Mouse (Mus musculus) kidney, embryonic 16.5 days (tissue): ENCODE data around the gene Ripor2. TPM values are rescaled to one million over a fixed set of nuclear protein-coding genes. Genes with fewer than 3 reads are reported as not detected.

Source experiments
- ATAC-seq: fragments of 200-750 bp; cut with Nextera tagmentation; 2 replicates; pipeline ENCODE4 v1.8.0; 2017; ENCODE audit warnings: moderate TSS enrichment; ENCODE audit not compliant: low FRiP score, low TSS enrichment
- H3K27ac ChIP-seq: fragments of 300-500 bp; sonication (generic); 2 replicates; pipeline ENCODE4 v1.5.1; 2014; ENCODE audit warnings: low read length
- H3K27me3 ChIP-seq: fragments of 300-500 bp; sonication (generic); 2 replicates; pipeline ENCODE4 v1.6.1; 2014; ENCODE audit warnings: low read length, control low read depth, mixed read lengths; ENCODE audit not compliant: insufficient read depth
- H3K36me3 ChIP-seq: fragments of 300-500 bp; sonication (generic); 2 replicates; pipeline ENCODE4 v1.6.1; 2014; ENCODE audit warnings: low read length, control low read depth, mixed read lengths; ENCODE audit not compliant: insufficient read depth
- H3K4me1 ChIP-seq: fragments of 300-500 bp; sonication (generic); 2 replicates; pipeline ENCODE4 v1.6.1; 2014; ENCODE audit warnings: low read length, control low read depth, mixed read lengths; ENCODE audit not compliant: insufficient read depth
- H3K4me2 ChIP-seq: fragments of 300-500 bp; sonication (generic); replicated peaks from 2 replicates; pipeline ENCODE4 v1.6.1; 2014; ENCODE audit warnings: low read depth, low read length
- H3K4me3 ChIP-seq: fragments of 300-500 bp; sonication (generic); 2 replicates; pipeline ENCODE4 v1.5.1; 2014; ENCODE audit warnings: mild to moderate bottlenecking, low read length
- H3K9ac ChIP-seq: fragments of 300-500 bp; sonication (generic); replicated peaks from 2 replicates; pipeline ENCODE4 v1.6.1; 2014; ENCODE audit warnings: low read length
- H3K9me3 ChIP-seq: fragments of 300-500 bp; sonication (generic); 2 replicates; pipeline ENCODE4 v1.6.1; 2016; ENCODE audit warnings: low read length, control low read depth
- WGBS: fragments of 180-500 bp; shearing (Covaris S2); extraction: QIAGEN DNeasy Blood & Tissue Kit; methylation state at CpG from one replicate; pipeline ENCODE4 v1.1.7; 2014; 5-methylcytosine and 5-hydroxymethylcytosine counted together
- polyA plus RNA-seq: library from polyadenylated mRNA; unstranded; fragments of >200 nt; fragmentation: Nextera tagmentation; extraction: Ambion mirVana; gene quantifications from 2 replicates; pipeline ENCODE4 v1.2.1, GENCODE M21; 2015

Ripor2 gene
- 2.1 and 2.7 TPM in 2 replicates for polyA plus RNA-seq

DNA sequence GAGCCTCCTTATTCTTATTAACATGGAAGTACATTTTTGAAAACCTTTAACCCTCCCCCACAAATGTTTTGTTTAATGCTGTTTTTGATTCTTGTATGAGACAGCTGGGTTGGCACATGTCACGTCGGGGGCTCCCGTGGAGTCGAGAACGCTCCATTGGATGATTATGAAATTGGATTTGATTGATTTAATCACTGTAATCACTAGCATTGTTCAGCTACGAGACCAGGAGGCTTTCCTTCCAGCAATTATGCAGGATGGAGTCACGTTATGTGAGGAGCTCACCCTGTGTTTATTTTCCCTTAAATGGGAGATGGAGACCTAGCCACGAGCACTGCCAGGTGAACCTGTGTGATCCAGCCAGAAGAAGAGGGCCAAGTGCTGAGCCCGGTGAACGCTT lies at the start of gene Ripor2:
Gene Ripor2 (plus strand): TSS at position 357 of the 400 bp plus-strand sequence.
- Histone ChIP-seq H3K9me3 (no peaks in the 10 kb centered on the region; the same call in 1 of the 2 replicates), H3K27me3 (no peaks in the 10 kb centered on the region), H3K27ac (no peak within 1 kb of the TSS), H3K36me3 (no peaks in the 10 kb centered on the region), H3K4me3 (no peak within 1 kb of the TSS), H3K4me1 (no peaks in the 10 kb centered on the region), H3K9ac (no peak within 1 kb of the TSS), H3K4me2 (no peak within 1 kb of the TSS)
- WGBS, result 82% methylated on average over 10 of the region's 10 CpGs
- no peak for ATAC-seq

DNA sequence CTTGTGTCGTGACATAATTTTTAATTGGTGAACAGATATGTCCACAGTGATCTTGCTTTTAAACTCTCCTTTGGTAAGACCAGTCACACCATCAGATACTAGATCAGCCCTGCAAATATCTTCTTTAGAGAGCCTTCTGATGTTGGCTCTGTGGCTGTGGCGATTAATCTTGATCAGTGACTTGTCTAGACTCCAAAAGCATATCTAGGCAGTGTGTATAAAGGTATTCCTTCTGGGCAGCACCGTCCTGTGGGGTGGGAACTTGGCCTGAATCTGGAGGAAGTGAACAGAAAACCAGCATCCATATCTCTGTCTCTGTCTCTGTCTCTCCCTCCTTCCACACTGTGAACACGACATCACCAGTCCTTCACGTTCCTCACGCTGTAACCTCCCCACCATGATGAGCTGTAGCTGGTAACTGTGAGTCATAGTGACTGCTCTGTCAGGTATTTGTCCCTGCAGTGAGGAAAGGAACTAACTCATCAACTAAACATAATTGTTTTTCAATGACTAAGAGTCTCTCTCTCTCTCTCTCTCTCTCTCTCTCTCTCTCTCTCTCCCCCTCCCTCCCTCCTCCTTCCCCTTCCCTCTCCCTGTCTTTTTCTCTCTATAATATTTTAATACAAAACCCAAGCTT lies 45.3 kb upstream of the Ripor2 start:
- ATAC-seq, result no peak
- WGBS, result 84% methylated on average over 6 of the region's 6 CpGs
- Histone ChIP-seq H3K4me2 (no peak overlapping the region), H3K9me3 (no peaks in the 10 kb centered on the region), H3K4me1 (no peaks in the 10 kb centered on the region), H3K4me3 (no peak overlapping the region), H3K36me3 (no peaks in the 10 kb centered on the region), H3K9ac (no peak overlapping the region), H3K27me3 (no peaks in the 10 kb centered on the region), H3K27ac (no peak overlapping the region)

DNA sequence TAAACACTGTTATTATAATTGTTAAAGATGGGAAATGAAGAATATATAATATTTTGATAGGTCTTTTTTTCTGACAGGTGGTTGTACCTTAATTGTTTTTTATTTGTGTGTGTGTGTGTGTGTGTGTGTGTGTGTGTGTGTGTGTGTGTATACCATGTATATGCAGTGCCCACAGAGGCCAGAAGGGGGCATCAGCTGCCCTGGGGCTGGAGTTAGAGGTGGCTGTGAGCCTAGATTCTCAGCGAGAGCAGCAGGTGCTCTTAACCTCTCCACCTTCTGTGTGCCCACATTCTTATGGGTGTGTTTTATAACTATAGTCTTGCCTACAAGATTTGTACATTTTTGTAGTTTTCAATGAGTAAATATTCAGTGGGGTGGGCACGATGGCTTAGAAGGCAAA lies 44.0 kb upstream of the Ripor2 start:
- no peak overlapping the region for H3K4me2 ChIP-seq
- H3K27me3 ChIP-seq, result no peaks in the 10 kb centered on the region
- WGBS, result 91% methylated on average over 2 of the region's 2 CpGs
- ATAC-seq, result no peak
- H3K9ac ChIP-seq, result no peak overlapping the region
- no peaks in the 10 kb centered on the region for H3K9me3 ChIP-seq
- H3K36me3 ChIP-seq, result no peaks in the 10 kb centered on the region
- H3K4me1 ChIP-seq, result no peaks in the 10 kb centered on the region
- no peak overlapping the region for H3K27ac ChIP-seq
- H3K4me3 ChIP-seq, result no peak overlapping the region

DNA sequence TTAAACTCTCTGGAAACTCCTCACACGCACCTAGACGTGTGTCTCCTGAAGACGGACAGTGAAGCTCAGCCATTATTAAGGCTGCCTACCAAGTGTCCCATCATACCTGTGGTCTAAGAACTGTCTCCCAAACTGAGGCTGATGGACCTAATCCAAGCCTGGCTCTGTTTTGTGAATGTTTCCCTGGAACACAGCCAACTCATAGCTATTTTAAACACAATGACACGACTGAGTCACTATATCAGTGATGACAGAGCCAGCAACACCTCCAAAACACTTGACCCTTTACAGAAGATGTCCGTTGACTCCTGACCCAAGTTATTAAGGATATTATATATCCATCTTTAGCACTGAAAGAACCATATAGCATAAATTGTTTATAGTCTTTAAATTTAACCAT lies 43.0 kb upstream of the Ripor2 start:
- Histone ChIP-seq H3K9me3 (no peaks in the 10 kb centered on the region), H3K27ac (no peak overlapping the region), H3K4me3 (no peak overlapping the region), H3K4me1 (no peaks in the 10 kb centered on the region), H3K4me2 (no peak overlapping the region), H3K9ac (no peak overlapping the region), H3K27me3 (no peaks in the 10 kb centered on the region), H3K36me3 (no peaks in the 10 kb centered on the region)
- ATAC-seq, result no peak
- WGBS, result 73% methylated on average over 5 of the region's 5 CpGs

DNA sequence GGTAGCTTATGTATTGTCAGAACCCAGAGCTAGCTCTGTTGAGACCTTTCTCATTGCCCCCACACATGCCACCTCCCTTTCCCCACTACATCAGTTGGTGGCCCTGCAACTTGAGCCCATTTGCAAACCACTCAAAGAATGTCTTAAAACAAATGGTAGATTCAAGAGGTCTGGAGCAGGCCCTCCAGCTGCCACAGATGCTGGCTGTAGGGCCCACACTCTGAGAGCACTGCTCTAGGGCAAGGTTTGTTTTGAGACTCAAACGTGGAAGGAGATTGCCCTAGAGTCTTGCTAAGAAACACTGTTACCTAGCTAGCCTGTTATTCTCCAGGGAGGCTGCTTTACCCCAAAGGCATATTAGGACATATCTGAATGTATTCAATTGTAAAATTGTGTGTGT lies 36.3 kb upstream of the Ripor2 start:
- H3K4me3 ChIP-seq, result no peak overlapping the region
- H3K4me2 ChIP-seq, result no peak overlapping the region
- no peaks in the 10 kb centered on the region for H3K27me3 ChIP-seq
- H3K4me1 ChIP-seq, result no peaks in the 10 kb centered on the region
- H3K36me3 ChIP-seq, result no peaks in the 10 kb centered on the region
- no peak for ATAC-seq
- 39% methylated on average over 1 of the region's 1 CpGs for WGBS
- H3K9ac ChIP-seq, result no peak overlapping the region
- no peak overlapping the region for H3K27ac ChIP-seq
- no peaks in the 10 kb centered on the region for H3K9me3 ChIP-seq

DNA sequence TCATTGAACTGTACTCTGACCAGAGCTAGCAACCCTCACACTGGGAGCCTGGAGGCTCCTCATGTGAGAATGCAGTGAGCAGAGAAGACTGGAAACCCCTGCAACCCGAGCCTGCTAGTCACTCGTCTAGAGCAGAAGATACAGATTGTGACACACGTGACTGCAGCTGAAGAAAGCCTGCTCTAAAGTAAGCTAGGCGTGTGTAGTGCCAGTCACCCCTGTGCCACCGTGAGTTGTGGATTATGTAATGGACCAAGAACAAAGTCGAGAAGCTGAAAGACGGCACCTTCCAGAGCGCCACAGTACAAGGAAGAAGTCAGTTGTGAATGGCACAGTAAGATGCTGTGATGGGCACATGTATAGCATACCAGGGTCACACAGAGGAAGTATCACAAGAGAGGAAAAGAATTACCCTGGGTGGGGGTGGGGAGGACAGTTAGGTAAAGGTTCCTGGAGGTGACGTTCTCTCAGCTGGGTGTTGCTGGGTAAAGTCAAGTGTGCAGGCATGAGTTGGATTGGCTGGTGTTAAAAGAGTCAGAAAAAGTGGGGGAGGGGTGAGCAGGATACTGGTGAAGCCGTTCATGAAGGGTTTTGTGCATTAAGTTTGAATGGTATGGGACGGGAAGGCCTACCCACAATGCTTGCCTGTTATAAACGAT lies 35.1 kb upstream of the Ripor2 start:
- ATAC-seq, result no peak
- Histone ChIP-seq H3K4me2 (no peak overlapping the region), H3K9ac (no peak overlapping the region), H3K4me3 (no peak overlapping the region), H3K27me3 (no peaks in the 10 kb centered on the region), H3K36me3 (no peaks in the 10 kb centered on the region), H3K9me3 (no peaks in the 10 kb centered on the region), H3K4me1 (no peaks in the 10 kb centered on the region), H3K27ac (no peak overlapping the region)
- 70% methylated on average over 12 of the region's 12 CpGs for WGBS

DNA sequence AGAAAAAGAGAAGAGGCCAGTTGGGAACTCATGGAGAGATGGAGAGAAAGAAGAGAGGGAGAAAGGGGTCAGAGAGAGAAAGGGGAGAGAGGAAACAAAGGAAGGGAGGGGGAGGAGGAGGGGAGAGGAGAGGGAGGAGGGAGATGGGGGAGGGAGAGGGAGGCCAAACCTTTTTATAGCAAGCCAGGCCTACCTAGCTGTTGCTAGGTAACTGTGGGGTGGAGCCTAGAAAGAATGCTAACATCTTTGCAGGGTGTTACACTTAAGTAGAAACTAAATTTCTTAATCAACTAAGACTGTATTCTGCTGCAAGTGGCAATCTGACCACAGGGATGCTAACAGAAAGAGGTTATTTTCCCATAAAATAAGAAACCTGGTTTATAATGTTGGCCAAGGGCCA lies 33.1 kb upstream of the Ripor2 start:
- no peak overlapping the region for H3K9ac ChIP-seq
- H3K27me3 ChIP-seq, result no peaks in the 10 kb centered on the region
- no peak overlapping the region for H3K27ac ChIP-seq
- no peak for ATAC-seq
- H3K9me3 ChIP-seq, result no peaks in the 10 kb centered on the region
- H3K4me2 ChIP-seq, result no peak overlapping the region
- no peaks in the 10 kb centered on the region for H3K36me3 ChIP-seq
- no peaks in the 10 kb centered on the region for H3K4me1 ChIP-seq
- no peak overlapping the region for H3K4me3 ChIP-seq

DNA sequence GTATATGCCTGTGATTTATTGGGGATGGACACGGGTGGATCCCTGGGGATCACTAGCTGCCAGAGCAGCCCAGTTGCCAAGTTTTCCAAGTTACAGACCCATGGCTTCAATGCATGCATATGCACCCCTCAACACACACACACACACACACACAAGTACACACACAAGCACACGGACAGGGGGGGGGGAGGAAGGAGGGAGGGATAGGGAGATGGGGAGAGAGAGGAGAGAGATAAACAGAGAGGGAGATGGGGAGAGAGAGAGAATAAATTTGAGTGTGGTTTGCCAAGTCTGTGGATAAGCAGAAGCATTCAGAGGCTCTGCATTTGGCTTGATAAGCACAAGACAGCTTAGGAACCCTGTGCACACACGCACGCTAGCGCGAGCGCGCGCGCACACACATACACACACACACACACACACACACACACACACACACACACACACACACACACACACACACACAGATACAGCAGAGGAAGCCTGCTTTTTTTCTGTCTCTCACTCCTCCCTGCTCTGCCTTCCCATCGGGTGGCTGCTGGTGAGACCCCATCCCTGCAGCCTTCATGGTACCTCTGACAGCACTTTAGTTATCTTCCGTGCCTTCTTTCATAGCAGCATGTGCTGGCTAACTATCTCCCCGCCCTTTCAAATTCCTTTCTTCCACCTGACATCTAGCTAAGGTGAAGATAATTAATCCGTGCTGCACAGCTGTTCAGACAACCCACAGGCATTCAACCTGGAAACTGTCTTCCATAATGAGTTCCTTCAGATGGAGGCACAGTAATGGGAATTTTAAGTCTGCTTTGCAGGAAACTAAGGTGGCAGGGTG lies 30.7 kb upstream of the Ripor2 start:
- H3K4me1 ChIP-seq, result no peaks in the 10 kb centered on the region
- no peaks in the 10 kb centered on the region for H3K36me3 ChIP-seq
- WGBS, result 63% methylated on average over 11 of the region's 14 CpGs
- no peak overlapping the region for H3K27ac ChIP-seq
- H3K4me3 ChIP-seq, result no peak overlapping the region
- no peak overlapping the region for H3K4me2 ChIP-seq
- H3K9me3 ChIP-seq, result no peaks in the 10 kb centered on the region
- H3K27me3 ChIP-seq, result no peaks in the 10 kb centered on the region
- H3K9ac ChIP-seq, result no peak overlapping the region
- no peak for ATAC-seq

DNA sequence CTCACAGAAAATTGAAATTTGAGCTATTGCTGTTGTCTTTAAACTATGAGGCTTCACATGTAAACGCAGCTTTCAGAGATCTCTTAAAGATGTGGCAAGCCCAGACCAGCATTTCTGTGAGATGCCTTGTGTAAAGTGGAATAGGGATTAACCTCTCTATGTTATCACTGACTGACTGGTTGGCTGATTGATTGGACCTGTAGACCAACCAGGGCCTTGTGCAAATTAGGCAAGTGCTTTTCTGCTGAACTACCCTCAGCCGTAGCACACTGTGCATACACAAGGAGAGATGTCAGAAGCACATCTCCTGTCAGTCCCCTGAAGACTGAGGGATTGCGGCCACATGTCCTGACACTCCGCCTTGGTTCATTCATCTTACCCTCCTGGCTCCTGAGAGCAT lies 29.9 kb upstream of the Ripor2 start:
- ATAC-seq, result no peak
- Histone ChIP-seq H3K4me2 (no peak overlapping the region), H3K36me3 (no peaks in the 10 kb centered on the region), H3K27me3 (no peaks in the 10 kb centered on the region), H3K4me1 (no peaks in the 10 kb centered on the region), H3K27ac (no peak overlapping the region), H3K9ac (no peak overlapping the region), H3K4me3 (no peak overlapping the region), H3K9me3 (no peaks in the 10 kb centered on the region)
- WGBS, result 81% methylated on average over 4 of the region's 4 CpGs

DNA sequence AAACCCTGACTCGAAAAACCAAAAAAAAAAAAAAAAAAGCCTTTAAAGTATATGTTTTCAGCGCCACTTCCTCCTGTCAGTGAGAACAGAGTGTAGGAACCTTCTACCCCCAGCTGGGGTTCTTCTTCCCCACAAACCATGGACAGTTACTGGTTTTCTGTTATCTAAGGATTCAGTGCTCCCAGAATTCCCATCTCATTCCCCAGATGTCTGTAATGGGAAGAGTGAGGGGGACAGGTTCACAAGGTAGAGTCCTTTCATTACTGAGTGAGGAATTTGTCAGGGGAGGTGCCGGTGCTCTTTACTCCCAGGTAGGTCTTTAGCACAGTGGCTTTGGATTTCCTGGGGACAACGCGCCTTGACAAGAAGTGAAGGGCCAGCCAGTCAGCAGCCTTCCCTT lies 20.6 kb upstream of the Ripor2 start:
- H3K27me3 ChIP-seq, result no peaks in the 10 kb centered on the region
- H3K9ac ChIP-seq, result no peak overlapping the region
- H3K27ac ChIP-seq, result no peak overlapping the region
- H3K4me3 ChIP-seq, result no peak overlapping the region
- H3K36me3 ChIP-seq, result no peaks in the 10 kb centered on the region
- H3K4me1 ChIP-seq, result peaks cover 17% of the 10 kb centered on the region
- 85% methylated on average over 5 of the region's 5 CpGs for WGBS
- ATAC-seq, result no peak
- no peaks in the 10 kb centered on the region for H3K9me3 ChIP-seq
- no peak overlapping the region for H3K4me2 ChIP-seq
